Mouse (Mus musculus) layer of hippocampus, adult 9-11 months (tissue): Measurements from ENCODE around the gene Ttc25.

Experiments
- DNase-seq: peaks from one replicate; pipeline ENCODE4 v3.0.0; 2022

Ttc25 gene

DNA sequence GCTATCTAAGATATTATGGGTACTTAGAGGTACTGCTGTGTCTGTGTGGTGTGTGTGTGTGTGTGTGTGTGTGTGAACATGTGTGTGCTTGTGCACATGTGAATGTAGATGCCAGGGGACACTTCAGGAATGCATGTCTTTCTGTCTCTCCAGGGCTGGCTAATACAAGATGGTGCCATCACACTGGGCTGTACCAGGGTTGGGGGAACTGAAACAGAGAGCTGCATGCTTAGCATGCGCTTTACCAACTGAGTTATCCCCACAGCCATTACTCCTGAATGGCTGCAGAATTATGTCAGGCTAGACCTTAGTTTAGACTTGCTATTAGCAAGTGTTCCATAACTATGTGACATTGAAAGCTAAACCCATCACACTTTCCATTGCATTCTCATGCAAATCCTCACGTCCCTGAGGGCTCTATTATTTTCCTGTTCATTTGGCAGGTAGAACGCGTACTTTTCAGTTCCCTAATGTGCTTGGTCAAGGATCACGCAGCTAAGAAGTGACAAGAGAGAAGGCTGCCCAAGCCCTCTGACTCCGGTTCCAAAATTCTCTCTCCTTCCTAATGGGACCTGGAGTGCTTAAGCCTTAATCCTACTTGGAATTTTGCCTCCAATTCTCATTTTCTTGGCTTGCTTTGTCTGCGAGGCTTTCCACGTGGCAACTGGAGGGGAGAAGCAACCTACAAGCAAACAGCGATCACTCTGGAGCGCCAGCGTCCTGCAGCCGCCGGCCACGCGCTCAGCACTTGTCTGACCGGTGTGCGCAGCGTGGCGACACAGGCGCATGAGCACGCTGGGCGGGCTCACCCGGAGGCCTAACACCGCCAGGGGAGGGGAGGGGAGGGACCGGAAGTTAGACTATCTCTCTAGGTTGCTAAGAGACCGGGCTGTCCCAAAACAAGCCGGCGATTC, at the start of gene Ttc25:
Gene Ttc25 (plus strand): TSS at position 776 of the 914 bp plus-strand sequence.
- DNase-seq = peak; percentile 92

GRCm38 (mm10) chr11:100500241-100500640, 45.2 kb upstream of the Ttc25 start:
- DNase-seq = no peak

- DNase-seq = no peak
Measured at GRCm38 (mm10) chr11:100500651-100501050, 44.8 kb upstream of the Ttc25 start.

GRCm38 (mm10) chr11:100501321-100501720, 44.1 kb upstream of the Ttc25 start:
- no peak for DNase-seq

- DNase-seq = no peak
Measured at GRCm38 (mm10) chr11:100504990-100505660, 40.3 kb upstream of the Ttc25 start.

DNA sequence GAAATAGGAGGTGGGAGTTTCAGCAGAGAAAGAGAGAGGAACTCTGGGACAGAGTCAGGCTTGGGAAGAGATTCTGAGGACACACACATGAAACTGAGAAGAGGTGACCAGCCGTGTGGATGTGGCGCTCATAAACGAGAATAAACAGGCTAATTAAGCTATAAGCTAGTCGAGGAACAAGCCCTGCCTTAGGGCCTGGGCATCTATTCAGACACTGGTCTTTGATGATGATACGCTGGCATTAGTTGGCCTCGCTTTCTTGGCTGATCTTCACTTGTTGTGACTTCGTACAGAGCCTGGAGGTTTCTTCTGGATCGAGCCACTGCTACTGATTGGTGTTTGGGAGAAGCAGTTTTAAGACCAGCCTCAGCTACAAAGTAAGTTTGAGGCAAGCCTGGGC, 39.4 kb upstream of the Ttc25 start:
- no peak for DNase-seq

- no peak for DNase-seq
Measured at GRCm38 (mm10) chr11:100510556-100510955, 34.9 kb upstream of the Ttc25 start.

- peak; percentile 37 for DNase-seq
Measured at GRCm38 (mm10) chr11:100512384-100512783, 33.0 kb upstream of the Ttc25 start.

- DNase-seq = no peak
Measured at GRCm38 (mm10) chr11:100513716-100514115, 31.7 kb upstream of the Ttc25 start.

DNA sequence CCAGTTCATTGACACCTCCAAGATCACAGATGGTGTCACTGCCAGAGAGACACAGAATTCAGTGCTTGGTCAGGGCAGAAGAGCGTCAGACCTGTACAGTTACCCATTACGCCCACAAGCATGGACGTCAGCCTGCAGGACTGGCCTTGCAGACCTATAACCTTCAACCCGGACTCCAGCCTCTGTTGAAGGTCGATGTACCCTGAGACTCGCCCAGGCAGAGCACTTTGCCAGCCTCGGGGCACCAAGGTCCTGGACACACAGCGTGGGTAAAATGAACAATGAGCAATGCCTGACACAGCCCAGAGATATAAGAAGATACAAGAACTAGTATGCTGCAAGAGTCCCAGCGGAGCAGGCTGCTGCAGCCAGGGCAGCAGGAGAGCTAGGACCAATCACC, 30.3 kb upstream of the Ttc25 start:
- DNase-seq = no peak

DNA sequence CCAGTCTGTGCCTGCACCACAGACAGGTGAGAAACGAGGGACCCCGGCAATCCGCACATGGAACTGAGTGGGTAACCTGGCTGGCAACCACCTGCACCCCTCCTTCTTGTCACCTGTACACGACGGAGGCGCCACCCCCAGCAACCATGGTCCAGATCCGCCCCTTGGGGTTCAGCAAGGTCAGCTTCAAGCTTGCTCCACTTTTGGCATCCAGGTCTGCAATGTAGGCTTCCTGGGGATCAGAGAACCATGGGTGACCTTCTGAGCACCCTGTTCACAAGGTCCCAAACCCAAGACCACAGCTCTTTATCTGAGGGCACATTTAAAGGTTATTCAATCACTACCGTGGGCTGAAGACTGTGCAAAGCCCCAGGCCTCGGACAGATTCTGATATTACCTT, 29.6 kb upstream of the Ttc25 start:
- no peak for DNase-seq

DNA sequence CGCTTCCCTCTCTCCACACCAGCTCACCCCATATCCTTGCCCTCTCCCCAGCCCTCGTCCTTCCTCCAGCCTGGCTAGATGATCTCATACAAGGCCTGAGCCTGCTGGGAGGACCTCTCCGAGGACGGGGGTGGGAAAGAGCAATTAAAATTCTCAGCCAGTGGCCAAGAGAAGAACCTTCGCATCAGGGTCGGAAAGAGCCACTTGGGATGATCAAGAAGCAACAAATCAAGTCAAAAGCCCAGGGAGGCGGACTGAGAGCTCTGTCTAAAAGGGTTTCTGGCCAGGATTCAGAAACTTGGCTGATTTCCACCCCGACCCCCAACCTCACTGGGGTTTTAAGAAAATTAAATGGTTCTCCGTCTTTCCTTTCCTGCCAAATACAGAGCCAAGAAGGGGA, 29.1 kb upstream of the Ttc25 start:
- DNase-seq = no peak

DNA sequence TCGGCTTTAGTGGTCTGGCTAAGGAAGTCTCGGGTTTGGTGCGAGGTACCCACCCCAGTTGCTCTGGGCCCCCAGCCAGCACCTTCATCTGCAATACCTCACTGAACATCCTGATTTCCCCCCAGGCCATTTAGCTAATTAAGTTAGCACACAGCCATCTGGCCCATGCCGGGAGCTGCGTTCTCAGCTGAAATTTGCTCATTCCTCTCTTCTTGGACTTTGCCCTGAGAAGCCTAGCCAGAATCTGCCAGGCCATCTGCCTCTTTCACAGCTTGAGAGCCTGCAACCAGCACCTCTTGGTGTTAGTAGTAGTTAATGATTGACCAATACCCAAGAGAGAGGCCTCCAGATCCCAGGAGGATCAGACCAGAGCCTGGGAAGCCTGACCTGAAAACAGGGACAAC, 27.2 kb upstream of the Ttc25 start:
- DNase-seq = no peak

- no peak for DNase-seq
Measured at GRCm38 (mm10) chr11:100519188-100519587, 26.2 kb upstream of the Ttc25 start.

DNA sequence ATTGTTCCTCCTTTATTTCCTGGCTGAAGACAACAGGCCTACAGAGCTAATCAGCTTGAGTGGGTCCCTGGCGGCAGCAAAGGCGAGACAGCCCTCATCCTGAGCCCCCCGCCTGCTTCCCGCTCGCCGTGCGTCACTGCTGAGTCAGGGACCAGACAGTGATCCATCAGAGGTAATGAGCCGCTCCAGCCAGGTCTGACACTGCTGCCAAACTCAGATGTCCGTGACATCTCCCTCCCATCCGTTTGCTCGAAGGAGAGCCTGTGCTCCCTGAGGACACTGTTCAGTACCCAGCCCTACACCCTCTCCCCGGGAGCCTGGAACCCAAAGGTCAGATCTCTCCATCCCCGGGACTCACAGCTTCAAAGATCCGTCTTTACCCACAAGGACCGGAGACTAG, 24.6 kb upstream of the Ttc25 start:
- no peak for DNase-seq

DNA sequence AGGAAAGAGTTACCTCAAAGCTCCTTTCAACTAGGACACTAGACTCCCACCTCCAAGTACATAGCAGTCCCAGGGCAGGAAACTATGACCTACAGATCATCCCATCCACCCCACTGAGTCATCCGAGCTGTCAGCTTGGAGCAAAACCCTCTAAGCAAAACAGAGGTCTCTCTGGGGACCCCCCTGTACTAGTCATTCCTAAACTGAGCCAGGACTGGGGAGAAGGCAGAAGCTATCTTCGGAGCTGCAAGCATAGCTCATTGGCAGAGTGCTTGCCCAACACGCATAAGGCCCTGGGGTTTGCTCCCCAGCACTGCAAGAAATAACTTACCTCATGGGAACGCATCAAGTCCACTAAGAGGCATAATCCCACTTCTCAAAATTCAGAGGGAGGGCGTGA, 21.0 kb upstream of the Ttc25 start:
- DNase-seq = no peak

DNA sequence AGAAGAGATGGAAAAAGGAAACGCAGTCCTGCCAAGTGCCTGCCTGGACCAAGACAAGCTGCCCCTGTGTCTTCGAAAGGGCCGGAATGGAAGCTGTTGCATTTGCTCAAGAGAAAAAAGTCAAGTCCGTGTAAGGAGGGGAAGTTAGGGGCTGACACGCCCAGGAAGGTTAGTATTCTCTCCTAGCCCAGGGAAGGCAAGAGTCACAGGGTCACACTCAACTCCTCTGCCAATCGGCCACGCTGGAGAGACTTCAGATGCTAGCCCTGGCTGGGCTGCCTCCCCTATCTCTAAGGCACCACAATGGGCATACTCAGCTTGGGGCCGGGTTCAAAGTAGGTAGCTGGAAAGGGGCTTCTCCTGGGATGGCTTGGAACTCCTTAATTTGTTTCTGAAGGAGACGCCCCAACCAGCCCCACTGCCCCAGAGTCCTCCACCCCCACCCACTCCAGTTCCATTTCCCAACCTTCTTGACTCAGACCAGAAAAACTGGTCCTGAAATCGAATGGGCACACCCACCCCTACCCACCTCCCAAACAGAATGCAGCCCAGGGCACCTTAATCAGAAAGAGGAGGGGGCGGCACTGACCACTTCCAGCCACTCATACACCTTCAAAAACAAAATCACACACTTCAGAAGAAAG, 20.3 kb upstream of the Ttc25 start:
- no peak for DNase-seq

GRCm38 (mm10) chr11:100526052-100526816, 19.2 kb upstream of the Ttc25 start:
- DNase-seq = no peak

DNA sequence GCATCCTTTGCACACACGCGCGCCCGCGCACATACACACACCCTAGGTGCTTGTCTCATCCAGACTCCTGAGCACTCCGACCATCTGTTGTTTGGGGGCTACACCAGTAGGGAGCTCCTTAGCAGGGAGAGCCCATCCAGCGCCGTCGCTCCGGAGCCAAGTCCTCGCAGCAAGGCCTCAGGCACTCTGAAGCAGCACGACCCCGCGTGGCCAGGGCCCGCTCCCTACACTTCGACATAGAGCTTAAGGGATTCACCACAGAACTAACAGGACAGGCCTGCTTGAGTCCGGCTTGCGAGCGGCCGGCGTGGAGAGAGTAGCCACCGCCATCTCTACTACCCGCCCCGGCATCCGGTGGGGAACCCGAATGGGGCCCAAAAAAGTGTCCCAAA, 18.3 kb upstream of the Ttc25 start:
- DNase-seq = peak; percentile 63

- peak; percentile 100 for DNase-seq
Measured at GRCm38 (mm10) chr11:100527458-100528374, 17.7 kb upstream of the Ttc25 start, which contains the start of gene Acly. Acly (minus strand) TSS chr11:100528000.

GRCm38 (mm10) chr11:100528375-100529165, 16.8 kb upstream of the Ttc25 start:
- DNase-seq = no peak
